Mouse (Mus musculus): ENCODE measurements around the gene Vmn2r-ps159. TPM values are rescaled to one million over a fixed set of nuclear protein-coding genes. Genes with fewer than 3 reads are reported as not detected.
"Not testable (repeated sequence)": the region's sequence is repeated elsewhere in the genome, so short reads cannot be mapped to it uniquely, and the experiment has no call there.

Vmn2r-ps159 gene
- not detected in 2 replicates for polyA plus RNA-seq (2015; fragmentation: Nextera tagmentation; extraction: Ambion mirVana)

DNA sequence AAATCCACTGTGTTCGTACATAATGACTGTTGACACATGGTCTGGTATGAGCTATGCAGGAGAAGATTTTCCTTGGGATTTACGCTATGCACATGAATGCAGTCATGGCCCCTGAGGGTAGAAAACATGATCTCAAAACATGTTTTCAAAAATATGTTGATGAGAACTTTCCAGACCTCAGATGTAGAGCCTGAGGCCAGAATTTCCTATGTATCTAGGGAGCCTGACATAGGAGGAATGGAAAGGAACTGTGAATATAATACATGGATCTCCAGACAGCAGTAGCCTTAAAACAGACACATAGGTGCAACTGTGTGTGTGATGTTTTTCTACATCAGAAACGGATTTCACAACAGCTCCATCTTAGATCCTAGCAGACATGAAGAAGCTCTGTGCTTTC, at the start of gene Vmn2r-ps159:
Vmn2r-ps159 (plus strand) TSS at position 301 of the 400 bp plus-strand sequence.
- H3K27ac ChIP-seq (ENCODE audit: low read depth, low read length); H3K4me2 ChIP-seq (replicated peaks; ENCODE audit: low read depth); H3K4me1 ChIP-seq (replicated peaks; ENCODE audit: control insufficient read depth, insufficient read depth, low read length); H3K9me3 ChIP-seq (ENCODE audit: control insufficient read depth); H3K36me3 ChIP-seq (ENCODE audit: control insufficient read depth, insufficient read depth); H3K9ac ChIP-seq (ENCODE audit: low read depth, low read length); H3K27me3 ChIP-seq (replicated peaks; ENCODE audit: control insufficient read depth, insufficient read depth, low read length); H3K4me3 ChIP-seq (ENCODE audit: low read depth, low read length); ATAC-seq: not testable (repeated sequence)
- WGBS = 73% methylated on average over 3 of the region's 3 CpGs

DNA sequence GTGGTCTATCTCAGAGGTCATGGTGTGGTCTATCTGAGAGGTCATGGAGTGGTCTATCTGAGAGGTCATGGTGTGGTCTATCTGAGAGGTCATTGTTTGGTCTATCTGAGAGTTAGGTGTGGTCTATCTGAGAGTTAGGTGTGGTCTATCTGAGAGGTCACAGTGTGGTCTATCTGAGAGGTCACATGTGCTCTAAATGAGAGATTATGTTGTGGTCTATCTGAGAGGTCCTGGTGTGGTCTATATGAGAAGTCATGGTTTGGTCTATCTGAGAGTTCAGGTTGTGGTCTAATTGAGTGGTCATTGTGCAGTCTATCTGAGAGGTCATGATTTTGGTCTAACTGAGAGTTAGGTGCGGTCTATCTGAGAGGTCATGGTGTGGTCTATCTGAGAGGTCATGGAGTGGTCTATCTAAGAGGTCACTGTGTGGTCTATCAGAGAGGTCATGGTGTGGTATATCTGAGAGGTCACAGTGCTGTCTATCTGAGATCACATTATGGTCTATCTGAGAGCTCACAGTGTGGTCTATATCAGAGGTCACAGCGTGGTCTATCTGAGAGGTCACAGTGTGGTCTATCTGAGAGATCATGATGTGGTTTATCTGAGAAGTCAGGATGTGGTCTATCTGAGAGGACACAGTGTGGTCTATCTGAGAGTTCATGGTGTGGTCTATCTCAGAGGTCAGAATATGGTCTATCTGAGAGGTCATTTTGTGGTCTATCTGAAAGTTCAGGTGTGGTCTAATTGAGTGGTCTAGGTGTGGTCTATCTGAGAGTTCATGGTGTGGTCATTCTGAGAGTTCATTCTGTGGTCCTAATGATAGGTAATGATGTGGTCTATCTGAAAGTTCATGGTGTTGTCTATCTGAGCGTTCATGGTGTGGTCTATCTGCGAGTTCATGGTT, 10.9 kb downstream of the Vmn2r-ps159 start:
- not testable (repeated sequence) for H3K27ac ChIP-seq (ENCODE audit: low read depth, low read length); H3K4me2 ChIP-seq (replicated peaks; ENCODE audit: low read depth); H3K9ac ChIP-seq (ENCODE audit: low read depth, low read length); H3K27me3 ChIP-seq (replicated peaks; ENCODE audit: control insufficient read depth, insufficient read depth, low read length); H3K4me1 ChIP-seq (replicated peaks; ENCODE audit: control insufficient read depth, insufficient read depth, low read length); H3K9me3 ChIP-seq (ENCODE audit: control insufficient read depth); H3K36me3 ChIP-seq (ENCODE audit: control insufficient read depth, insufficient read depth); H3K4me3 ChIP-seq (ENCODE audit: low read depth, low read length)
- ATAC-seq = peak; percentile 53
- 85% methylated on average over 4 of the region's 4 CpGs for whole genome bisulfite sequencing

DNA sequence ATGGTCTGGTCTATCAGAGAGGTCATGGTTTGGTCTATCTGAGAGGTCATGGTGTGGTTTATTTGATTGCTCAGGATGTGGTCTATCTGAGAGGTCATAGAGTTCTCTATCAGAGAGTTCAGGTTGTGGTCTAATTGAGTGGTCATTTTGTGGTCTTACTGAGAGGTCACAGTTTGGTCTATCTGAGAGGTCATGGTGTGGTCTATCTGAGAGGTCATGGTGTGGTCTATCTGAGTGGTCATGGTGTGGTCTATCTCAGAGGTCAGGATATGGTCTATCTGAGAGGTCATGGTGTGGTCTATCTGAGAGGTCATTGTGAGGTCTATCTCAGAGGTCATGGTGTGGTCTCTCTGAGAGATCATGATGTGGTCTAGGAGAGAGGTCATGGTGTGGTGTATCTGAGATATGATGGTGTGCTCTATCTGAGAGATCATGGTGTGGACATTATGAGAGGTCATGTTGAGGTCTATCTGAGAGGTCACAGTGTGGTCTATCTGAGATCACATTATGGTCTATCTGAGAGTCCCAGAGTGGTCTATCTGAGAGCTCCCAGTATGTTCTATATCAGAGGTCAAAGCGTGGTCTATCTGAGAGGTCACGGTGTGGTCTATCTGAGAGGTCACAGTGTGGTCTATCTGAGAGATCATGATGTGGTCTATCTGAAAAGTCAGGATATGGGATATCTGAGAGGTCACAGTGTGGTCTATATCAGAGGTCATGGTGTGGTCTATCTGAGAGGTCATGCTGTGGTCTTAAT, 11.8 kb downstream of the Vmn2r-ps159 start:
- ATAC-seq = peak; percentile 73
- H3K36me3 ChIP-seq (ENCODE audit: control insufficient read depth, insufficient read depth) = no peaks in the 10 kb centered on the region
- no peaks in the 10 kb centered on the region for H3K27me3 ChIP-seq (replicated peaks; ENCODE audit: control insufficient read depth, insufficient read depth, low read length)
- no peaks in the 10 kb centered on the region for H3K4me1 ChIP-seq (replicated peaks; ENCODE audit: control insufficient read depth, insufficient read depth, low read length)
- H3K4me2 ChIP-seq (replicated peaks; ENCODE audit: low read depth) = no peak overlapping the region
- TF ChIP-seq CTCF (IDR thresholded peaks at IDR 0.05; ENCODE audit: low read depth) = no peak
- H3K4me3 ChIP-seq (ENCODE audit: low read depth, low read length) = no peak overlapping the region
- no peak overlapping the region for H3K9ac ChIP-seq (ENCODE audit: low read depth, low read length)
- no peak overlapping the region for H3K27ac ChIP-seq (ENCODE audit: low read depth, low read length)
- WGBS = 84% methylated on average over 2 of the region's 2 CpGs
- peaks cover 4% of the 10 kb centered on the region; the same call in 1 of the 2 replicates for H3K9me3 ChIP-seq (ENCODE audit: control insufficient read depth)

DNA sequence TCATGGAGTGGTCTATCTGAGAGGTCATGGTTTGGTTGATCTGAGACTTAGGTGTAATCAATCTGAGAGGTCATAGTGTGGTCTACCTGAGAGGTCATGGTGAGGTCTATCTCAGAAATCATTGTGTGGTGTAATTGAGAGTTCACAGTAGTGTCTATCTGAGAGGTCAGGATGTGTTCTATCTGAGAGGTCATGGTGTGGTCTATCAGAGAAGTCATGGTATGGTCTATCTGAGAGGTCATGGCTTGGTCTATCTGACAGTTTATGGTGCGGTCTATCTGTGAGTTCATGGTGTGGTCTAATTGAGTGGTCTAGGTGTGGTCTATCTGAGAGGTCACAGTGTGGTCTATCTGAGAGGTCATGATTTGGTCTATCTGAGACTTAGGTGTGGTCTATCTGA, 12.4 kb downstream of the Vmn2r-ps159 start:
- TF ChIP-seq CTCF (IDR thresholded peaks at IDR 0.05; ENCODE audit: low read depth) = no peak
- H3K27ac ChIP-seq (ENCODE audit: low read depth, low read length) = no peak overlapping the region
- H3K4me1 ChIP-seq (replicated peaks; ENCODE audit: control insufficient read depth, insufficient read depth, low read length) = no peaks in the 10 kb centered on the region
- no peak overlapping the region for H3K9ac ChIP-seq (ENCODE audit: low read depth, low read length)
- H3K27me3 ChIP-seq (replicated peaks; ENCODE audit: control insufficient read depth, insufficient read depth, low read length) = no peaks in the 10 kb centered on the region
- H3K4me2 ChIP-seq (replicated peaks; ENCODE audit: low read depth) = no peak overlapping the region
- H3K36me3 ChIP-seq (ENCODE audit: control insufficient read depth, insufficient read depth) = no peaks in the 10 kb centered on the region
- 0 out of 2 replicates have a peak, but pooled peaks have one; percentile 28 for ATAC-seq
- WGBS = 92% methylated on average over 1 of the region's 1 CpGs
- H3K4me3 ChIP-seq (ENCODE audit: low read depth, low read length) = no peak overlapping the region
- H3K9me3 ChIP-seq (ENCODE audit: control insufficient read depth) = peaks cover 4% of the 10 kb centered on the region; the same call in 1 of the 2 replicates

DNA sequence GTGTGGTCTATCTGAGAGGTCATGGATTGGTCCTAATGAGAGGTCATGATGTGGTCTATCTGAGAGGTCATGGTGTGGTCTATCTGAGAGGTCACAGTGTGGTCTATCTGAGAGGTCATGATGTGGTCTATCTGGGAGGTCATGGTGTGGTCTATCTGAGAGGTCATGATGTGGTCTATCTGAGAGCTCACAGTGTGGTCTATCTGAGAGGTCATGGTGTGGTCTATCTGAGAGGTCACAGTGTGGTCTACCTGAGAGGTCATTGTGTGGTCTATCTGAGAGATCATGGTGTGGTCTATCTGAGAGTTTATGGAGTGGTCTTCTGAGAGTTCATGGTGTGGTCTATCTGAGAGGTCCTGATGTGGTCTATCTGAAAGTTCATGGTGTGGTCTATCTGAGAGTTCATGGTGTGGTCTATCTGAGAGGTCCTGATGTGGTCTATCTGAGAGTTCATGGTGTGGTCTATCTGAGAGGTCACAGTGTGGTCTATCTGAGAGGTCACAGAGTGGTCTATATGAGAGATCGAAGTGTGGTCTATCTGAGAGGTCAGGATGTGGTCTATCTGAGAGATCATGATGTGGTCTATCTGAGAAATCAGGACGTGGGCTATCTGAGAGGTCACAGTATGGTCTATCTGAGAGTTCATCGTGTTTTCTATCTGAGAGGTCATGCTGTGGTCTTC, 26.0 kb downstream of the Vmn2r-ps159 start:
- not testable (repeated sequence) for H3K4me1 ChIP-seq (replicated peaks; ENCODE audit: control insufficient read depth, insufficient read depth, low read length); H3K27me3 ChIP-seq (replicated peaks; ENCODE audit: control insufficient read depth, insufficient read depth, low read length); H3K36me3 ChIP-seq (ENCODE audit: control insufficient read depth, insufficient read depth); H3K4me2 ChIP-seq (replicated peaks; ENCODE audit: low read depth); H3K27ac ChIP-seq (ENCODE audit: low read depth, low read length); H3K9me3 ChIP-seq (ENCODE audit: control insufficient read depth); H3K4me3 ChIP-seq (ENCODE audit: low read depth, low read length); H3K9ac ChIP-seq (ENCODE audit: low read depth, low read length)
- ATAC-seq = peak; percentile 36; the same call in 1 of the 2 replicates
- WGBS = 72% methylated on average over 3 of the region's 3 CpGs

Other genes with a start within 250 kb of the Vmn2r-ps159 start
- 3.4 and 3.5 TPM in 2 replicates for gene 9430015G10Rik, start 221.1 kb upstream of the Vmn2r-ps159 start, polyA plus RNA-seq (2015; fragmentation: Nextera tagmentation; extraction: Ambion mirVana)
- gene Rnf223, start 200.6 kb upstream of the Vmn2r-ps159 start, polyA plus RNA-seq (2015; fragmentation: Nextera tagmentation; extraction: Ambion mirVana) = not detected in 2 replicates
- 15.1 and 17.7 TPM in 2 replicates for gene Agrn, start 133.6 kb upstream of the Vmn2r-ps159 start, polyA plus RNA-seq (2015; fragmentation: Nextera tagmentation; extraction: Ambion mirVana)
- gene Isg15, start 130.3 kb upstream of the Vmn2r-ps159 start, polyA plus RNA-seq (2015; fragmentation: Nextera tagmentation; extraction: Ambion mirVana) = 36.0 and 40.5 TPM in 2 replicates
- 0.85 and 0.93 TPM in 2 replicates for gene AW011738, start 127.8 kb upstream of the Vmn2r-ps159 start, polyA plus RNA-seq (2015; fragmentation: Nextera tagmentation; extraction: Ambion mirVana)
- gene Perm1, start 115.2 kb upstream of the Vmn2r-ps159 start, polyA plus RNA-seq (2015; fragmentation: Nextera tagmentation; extraction: Ambion mirVana) = 0.39 and 0.47 TPM in 2 replicates
- 8.3 and 8.6 TPM in 2 replicates for gene Plekhn1, start 96.2 kb upstream of the Vmn2r-ps159 start, polyA plus RNA-seq (2015; fragmentation: Nextera tagmentation; extraction: Ambion mirVana)
- gene Noc2l, start 95.1 kb upstream of the Vmn2r-ps159 start, polyA plus RNA-seq (2015; fragmentation: Nextera tagmentation; extraction: Ambion mirVana) = 19.9 and 20.4 TPM in 2 replicates
- 0.18 TPM in 1 of 2 replicates, not detected in the other for gene Samd11, start 75.4 kb upstream of the Vmn2r-ps159 start, polyA plus RNA-seq (2015; fragmentation: Nextera tagmentation; extraction: Ambion mirVana)

Measured in intestine, postnatal 0 days (tissue).